Mouse (Mus musculus): ENCODE data around the gene Pou2af1. TPM values are rescaled to one million over a fixed set of nuclear protein-coding genes. Genes with fewer than 3 reads are reported as not detected.

Gene Pou2af1
- polyA plus RNA-seq, 1 experiment from 2014 or later = not detected

- 39% methylated on average over 2 of the region's 2 CpGs for WGBS
- Histone ChIP-seq H3K27me3 (no peaks in the 10 kb centered on the region), H3K9ac (no peak overlapping the region), H3K27ac (no peak overlapping the region), H3K4me1 (peaks cover 7% of the 10 kb centered on the region; the same call in 1 of the 2 replicates), H3K4me3 (replicated peaks) (no peak overlapping the region), H3K9me3 (replicated peaks) (no peaks in the 10 kb centered on the region), H3K36me3 (no peaks in the 10 kb centered on the region), H3K4me2 (no peak overlapping the region)
- no peak for ATAC-seq (replicated peaks; ENCODE audit: low FRiP score)
Measured at GRCm38 (mm10) chr9:51286079-51286478, 72.6 kb downstream of the Pou2af1 start.

Other genes starting within 250 kb of the Pou2af1 start
- 18.2 and 21.0 TPM in 2 replicates for gene Sik2, start 204.6 kb upstream of the Pou2af1 start, polyA plus RNA-seq (2015; fragmentation: Nextera tagmentation; extraction: Ambion mirVana)
- not detected in 2 replicates for gene Btg4, start 152.8 kb upstream of the Pou2af1 start, polyA plus RNA-seq (2015; fragmentation: Nextera tagmentation; extraction: Ambion mirVana)
- 7.5 and 8.1 TPM in 2 replicates for gene Layn, start 136.6 kb upstream of the Pou2af1 start, polyA plus RNA-seq (2015; fragmentation: Nextera tagmentation; extraction: Ambion mirVana)
- gene 4833427G06Rik, start 111.6 kb upstream of the Pou2af1 start, polyA plus RNA-seq (2015; fragmentation: Nextera tagmentation; extraction: Ambion mirVana) = not detected in 2 replicates
- gene Gm32742, start 48.2 kb upstream of the Pou2af1 start, polyA plus RNA-seq (2015; fragmentation: Nextera tagmentation; extraction: Ambion mirVana) = 0.01 and 0.03 TPM in 2 replicates
- 3.7 and 4.1 TPM in 2 replicates for gene Colca2, start 64.9 kb downstream of the Pou2af1 start, polyA plus RNA-seq (2015; fragmentation: Nextera tagmentation; extraction: Ambion mirVana)
- not detected in 2 replicates for gene 1810046K07Rik, start 115.2 kb downstream of the Pou2af1 start, polyA plus RNA-seq (2015; fragmentation: Nextera tagmentation; extraction: Ambion mirVana)

All from kidney, embryonic 15.5 days (tissue).